Mouse (Mus musculus): ENCODE data around the gene Arl1. TPM values are rescaled to one million over a fixed set of nuclear protein-coding genes. Genes with fewer than 3 reads are reported as not detected.

Gene Arl1
- polyA plus RNA-seq, 1 experiment from 2014 or later = 89.4 TPM

DNA sequence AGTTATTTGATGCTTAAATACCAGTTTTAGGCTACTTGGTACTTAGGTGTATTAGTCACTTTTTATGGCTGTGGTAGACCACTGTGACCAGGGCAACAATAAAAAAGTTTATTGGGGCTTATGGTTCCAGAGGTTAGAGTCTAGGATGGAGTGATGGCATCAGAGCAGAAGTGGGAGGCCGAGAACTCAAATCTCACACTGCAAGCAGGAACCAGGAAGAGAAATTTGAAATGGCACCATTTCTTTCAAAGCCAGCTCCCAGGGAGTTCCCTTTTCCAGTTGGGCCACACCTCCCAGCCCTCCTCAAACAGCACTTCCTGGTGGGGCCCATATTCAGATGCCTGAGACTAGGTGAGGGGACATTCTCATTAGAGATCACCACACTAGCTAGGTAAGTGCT, 9.2 kb downstream of the Arl1 start:
- H3K36me3 ChIP-seq (replicated peaks; ENCODE audit: insufficient read depth, low read length) = peaks cover 49% of the 10 kb centered on the region
- ATAC-seq (no peak), DNase-seq (no peak)
- 80% methylated on average over 1 of the region's 1 CpGs for WGBS (ENCODE audit: insufficient replicate concordance)
- H3K4me3 ChIP-seq (ENCODE audit: low read depth, low read length) = no peak overlapping the region
- H3K27ac ChIP-seq (ENCODE audit: low read depth) = no peak overlapping the region
- no peak overlapping the region for H3K9ac ChIP-seq (replicated peaks)
- TF ChIP-seq EP300 (IDR thresholded peaks at IDR 0.05; ENCODE audit: low read depth) (no peak), CTCF (IDR thresholded peaks at IDR 0.05; ENCODE audit: low read depth) (no peak)
- no peaks in the 10 kb centered on the region for H3K4me1 ChIP-seq (ENCODE audit: insufficient read depth)
- H3K4me2 ChIP-seq (ENCODE audit: low read depth, low read length) = no peak overlapping the region
- H3K9me3 ChIP-seq (ENCODE audit: low read length) = no peaks in the 10 kb centered on the region
- no peaks in the 10 kb centered on the region for H3K27me3 ChIP-seq (ENCODE audit: insufficient read depth, low read length)

DNA sequence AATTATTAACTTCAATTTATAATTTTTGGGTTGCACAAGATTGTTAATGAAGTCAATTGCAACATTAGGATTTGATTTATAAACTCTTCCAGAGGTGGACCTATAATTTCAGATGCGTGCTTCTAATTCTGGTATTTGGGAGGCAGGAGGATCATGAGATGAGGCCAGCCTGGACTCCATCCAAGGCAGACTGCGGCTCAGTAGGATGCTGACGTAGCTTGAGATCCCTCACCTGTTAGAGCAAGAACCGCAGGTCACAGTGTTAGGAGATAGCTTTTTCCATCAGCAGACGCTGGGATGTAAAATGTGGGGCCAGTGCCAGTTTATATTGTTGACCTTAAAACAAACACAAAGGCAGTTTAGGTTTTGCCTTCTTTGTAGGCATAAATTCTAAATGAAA, 10.1 kb downstream of the Arl1 start:
- H3K27ac ChIP-seq (ENCODE audit: low read depth) = no peak overlapping the region
- H3K4me3 ChIP-seq (ENCODE audit: low read depth, low read length) = no peak overlapping the region
- WGBS (ENCODE audit: insufficient replicate concordance) = 87% methylated on average over 5 of the region's 5 CpGs
- no peaks in the 10 kb centered on the region for H3K4me1 ChIP-seq (ENCODE audit: insufficient read depth)
- no peak overlapping the region for H3K4me2 ChIP-seq (ENCODE audit: low read depth, low read length)
- H3K36me3 ChIP-seq (replicated peaks; ENCODE audit: insufficient read depth, low read length) = peaks cover 53% of the 10 kb centered on the region
- no peaks in the 10 kb centered on the region for H3K9me3 ChIP-seq (ENCODE audit: low read length)
- no peaks in the 10 kb centered on the region for H3K27me3 ChIP-seq (ENCODE audit: insufficient read depth, low read length)
- no peak for DNase-seq
- H3K9ac ChIP-seq (replicated peaks) = no peak overlapping the region
- TF ChIP-seq EP300 (IDR thresholded peaks at IDR 0.05; ENCODE audit: low read depth) (no peak), CTCF (IDR thresholded peaks at IDR 0.05; ENCODE audit: low read depth) (no peak)
- no peak for ATAC-seq

DNA sequence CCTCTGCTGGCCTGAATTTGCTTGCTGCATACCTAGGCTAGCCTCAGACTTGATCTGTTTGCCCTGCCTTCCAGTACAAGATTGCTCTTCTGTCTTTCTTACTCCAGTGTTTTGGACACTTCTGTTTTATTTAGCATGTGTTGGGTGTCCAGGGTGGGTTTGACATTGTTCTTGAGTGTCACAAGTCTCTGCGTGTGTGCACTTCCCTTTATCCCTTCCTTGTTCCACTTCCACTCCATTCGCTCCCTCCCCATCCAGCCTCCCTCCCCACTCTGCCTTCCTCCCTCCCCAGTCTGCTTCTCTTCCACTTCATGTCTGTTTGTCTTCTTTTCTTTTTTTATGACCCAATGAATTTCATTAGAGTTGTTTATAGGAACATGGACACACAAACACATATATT, 10.8 kb downstream of the Arl1 start:
- Histone ChIP-seq H3K36me3 (replicated peaks; ENCODE audit: insufficient read depth, low read length) (peaks cover 49% of the 10 kb centered on the region), H3K9ac (replicated peaks) (no peak overlapping the region), H3K4me2 (ENCODE audit: low read depth, low read length) (no peak overlapping the region), H3K27me3 (ENCODE audit: insufficient read depth, low read length) (no peaks in the 10 kb centered on the region), H3K4me1 (ENCODE audit: insufficient read depth) (no peaks in the 10 kb centered on the region), H3K9me3 (ENCODE audit: low read length) (no peaks in the 10 kb centered on the region), H3K27ac (ENCODE audit: low read depth) (no peak overlapping the region), H3K4me3 (ENCODE audit: low read depth, low read length) (no peak overlapping the region)
- no peak for ATAC-seq
- DNase-seq = no peak
- no peak for TF ChIP-seq EP300 (IDR thresholded peaks at IDR 0.05; ENCODE audit: low read depth)
- TF ChIP-seq CTCF (IDR thresholded peaks at IDR 0.05; ENCODE audit: low read depth) = no peak
- WGBS (ENCODE audit: insufficient replicate concordance) = 67% methylated on average over 2 of the region's 2 CpGs

DNA sequence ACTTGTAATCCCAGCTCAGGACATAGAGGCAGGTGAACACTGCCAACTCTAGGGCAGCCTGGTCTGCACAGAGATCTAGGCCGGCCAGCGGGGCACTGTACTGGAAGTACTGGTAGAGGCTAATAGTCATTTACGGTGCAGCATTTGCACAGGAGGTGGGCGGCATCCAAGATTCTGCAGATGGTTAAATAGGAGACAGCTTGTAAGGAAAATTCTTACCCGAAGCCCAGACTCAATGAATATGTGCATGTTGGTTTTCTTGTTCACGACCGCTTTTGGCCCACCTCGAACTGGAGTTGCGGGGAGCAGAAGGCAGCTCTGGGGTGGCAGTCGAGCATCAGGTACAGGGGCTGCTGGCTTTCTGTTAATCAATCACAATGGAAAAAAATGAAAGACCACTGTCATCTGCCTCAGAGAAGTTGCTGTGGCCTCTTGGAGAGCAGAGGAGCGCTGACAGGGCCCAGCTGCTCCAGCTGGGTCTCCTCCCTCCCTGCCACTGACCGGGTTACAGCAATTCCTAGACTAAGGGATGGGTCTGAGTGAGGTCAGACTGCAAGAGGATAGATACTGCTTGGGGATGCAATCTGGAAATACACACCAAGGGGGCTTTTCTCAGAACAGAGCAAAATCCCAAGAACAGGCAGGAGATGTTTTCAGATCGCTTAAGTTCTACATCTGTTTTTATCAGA, 31.0 kb downstream of the Arl1 start:
- no peak for DNase-seq
- H3K27ac ChIP-seq (ENCODE audit: low read depth) = no peak overlapping the region
- no peak overlapping the region for H3K4me2 ChIP-seq (ENCODE audit: low read depth, low read length)
- H3K36me3 ChIP-seq (replicated peaks; ENCODE audit: insufficient read depth, low read length) = peaks cover 49% of the 10 kb centered on the region
- no peaks in the 10 kb centered on the region for H3K4me1 ChIP-seq (ENCODE audit: insufficient read depth)
- 91% methylated on average over 13 of the region's 13 CpGs for WGBS (ENCODE audit: insufficient replicate concordance)
- no peak for ATAC-seq
- no peaks in the 10 kb centered on the region for H3K27me3 ChIP-seq (ENCODE audit: insufficient read depth, low read length)
- no peak overlapping the region for H3K4me3 ChIP-seq (ENCODE audit: low read depth, low read length)
- H3K9me3 ChIP-seq (ENCODE audit: low read length) = no peaks in the 10 kb centered on the region
- no peak overlapping the region for H3K9ac ChIP-seq (replicated peaks)
- TF ChIP-seq EP300 (IDR thresholded peaks at IDR 0.05; ENCODE audit: low read depth) = no peak
- TF ChIP-seq CTCF (IDR thresholded peaks at IDR 0.05; ENCODE audit: low read depth) = no peak

DNA sequence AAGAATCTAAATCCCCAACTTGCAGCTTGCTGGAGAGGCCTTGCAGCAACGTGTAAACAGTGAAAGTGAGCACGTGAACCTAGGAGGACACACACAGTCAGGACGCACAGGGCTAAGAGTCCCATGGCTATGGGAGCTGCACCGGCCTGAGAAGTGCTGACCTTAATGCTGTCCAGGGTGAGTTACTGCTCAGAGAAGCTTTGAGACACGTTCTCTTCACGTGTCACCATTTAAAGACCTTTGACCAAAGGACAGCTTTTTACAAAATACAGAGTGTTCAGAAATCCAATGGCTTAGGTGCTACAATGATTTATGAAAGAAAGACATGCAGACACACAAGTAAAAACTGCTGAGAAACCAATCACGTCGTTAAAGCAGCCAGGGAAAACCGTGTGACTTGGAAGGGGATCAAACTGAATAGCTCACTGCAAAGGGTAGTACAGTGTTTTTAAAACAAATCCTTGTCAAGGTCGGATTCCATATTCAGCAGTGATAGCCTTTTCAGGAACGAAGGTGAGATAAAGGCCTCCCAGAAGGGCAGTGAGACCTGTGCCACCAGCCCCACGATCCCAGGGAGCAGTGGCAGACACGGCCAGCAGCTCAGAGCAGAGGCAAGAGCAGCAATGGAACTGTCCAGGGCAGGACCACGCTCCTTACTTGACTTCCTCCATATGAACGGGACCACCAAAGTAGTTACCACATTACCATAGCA, 34.9 kb downstream of the Arl1 start:
- Histone ChIP-seq H3K4me3 (ENCODE audit: low read depth, low read length) (no peak overlapping the region), H3K4me1 (ENCODE audit: insufficient read depth) (no peaks in the 10 kb centered on the region), H3K27me3 (ENCODE audit: insufficient read depth, low read length) (no peaks in the 10 kb centered on the region), H3K27ac (ENCODE audit: low read depth) (no peak overlapping the region), H3K9ac (replicated peaks) (no peak overlapping the region), H3K9me3 (ENCODE audit: low read length) (no peaks in the 10 kb centered on the region), H3K4me2 (ENCODE audit: low read depth, low read length) (no peak overlapping the region), H3K36me3 (replicated peaks; ENCODE audit: insufficient read depth, low read length) (peaks cover 49% of the 10 kb centered on the region)
- 82% methylated on average over 15 of the region's 15 CpGs for WGBS (ENCODE audit: insufficient replicate concordance)
- ATAC-seq (no peak), DNase-seq (no peak)
- TF ChIP-seq EP300 (IDR thresholded peaks at IDR 0.05; ENCODE audit: low read depth) (no peak), CTCF (IDR thresholded peaks at IDR 0.05; ENCODE audit: low read depth) (no peak)

DNA sequence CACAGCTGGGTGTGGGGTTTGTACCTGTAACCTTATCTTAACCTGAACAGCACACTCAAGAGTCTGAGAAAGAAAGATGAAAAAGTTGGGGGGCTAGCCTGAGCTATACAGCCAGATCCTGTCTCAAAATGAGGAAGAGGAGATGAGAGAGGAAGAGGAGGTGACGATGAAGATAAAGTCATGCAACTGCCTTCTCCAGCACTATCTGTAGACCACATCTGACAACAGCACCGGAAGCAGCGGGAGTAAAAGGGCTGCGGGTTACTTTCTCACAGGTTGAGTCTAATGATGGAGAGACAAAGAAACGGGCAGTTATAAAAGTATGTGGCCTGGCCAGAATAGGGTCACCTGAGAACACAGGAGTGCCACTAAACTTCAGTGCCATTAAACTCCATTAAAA, 38.3 kb downstream of the Arl1 start:
- no peak overlapping the region for H3K9ac ChIP-seq (replicated peaks)
- ATAC-seq = no peak
- H3K4me3 ChIP-seq (ENCODE audit: low read depth, low read length) = no peak overlapping the region
- no peak for DNase-seq
- H3K36me3 ChIP-seq (replicated peaks; ENCODE audit: insufficient read depth, low read length) = peaks cover 46% of the 10 kb centered on the region
- 50% methylated on average over 5 of the region's 5 CpGs for WGBS (ENCODE audit: insufficient replicate concordance)
- TF ChIP-seq CTCF (IDR thresholded peaks at IDR 0.05; ENCODE audit: low read depth) (no peak), EP300 (IDR thresholded peaks at IDR 0.05; ENCODE audit: low read depth) (no peak)
- no peak overlapping the region for H3K27ac ChIP-seq (ENCODE audit: low read depth)
- H3K4me2 ChIP-seq (ENCODE audit: low read depth, low read length) = no peak overlapping the region
- no peaks in the 10 kb centered on the region for H3K9me3 ChIP-seq (ENCODE audit: low read length)
- H3K27me3 ChIP-seq (ENCODE audit: insufficient read depth, low read length) = no peaks in the 10 kb centered on the region
- no peaks in the 10 kb centered on the region for H3K4me1 ChIP-seq (ENCODE audit: insufficient read depth)

Measured in liver, postnatal 0 days (tissue).